Mouse (Mus musculus) limb, embryonic 14.5 days (tissue): ENCODE data around the gene Ankib1. TPM values are rescaled to one million over a fixed set of nuclear protein-coding genes. Genes with fewer than 3 reads are reported as not detected.
"Not testable (repeated sequence)": the region's sequence is repeated elsewhere in the genome, so short reads cannot be mapped to it uniquely, and the experiment has no call there.

Experiments used
- ATAC-seq: fragments of 200-750 bp; cut with Nextera tagmentation; 2 replicates; pipeline ENCODE4 v1.8.0; 2017; ENCODE audit warnings: low read depth, moderate number of reproducible peaks, moderate TSS enrichment; ENCODE audit not compliant: low FRiP score
- DNase-seq: peaks from one replicate; pipeline ENCODE4 v3.0.0-alpha.2; 2015; ENCODE audit warnings: low spot score
- H3K27ac ChIP-seq: fragments of 300-500 bp; sonication (generic); replicated peaks from 2 replicates; pipeline ENCODE4 v1.5.1; 2014; ENCODE audit warnings: low read depth, mild to moderate bottlenecking, low read length, moderate library complexity, mixed read lengths
- H3K27me3 ChIP-seq: fragments of 300-500 bp; sonication (generic); 2 replicates; pipeline ENCODE4 v1.6.1; 2014; ENCODE audit warnings: low read length, mixed read lengths; ENCODE audit not compliant: control insufficient read depth, insufficient read depth
- H3K36me3 ChIP-seq: fragments of 300-500 bp; sonication (generic); 2 replicates; pipeline ENCODE4 v1.6.1; 2014; ENCODE audit warnings: mild to moderate bottlenecking, low read length, moderate library complexity, mixed read lengths; ENCODE audit not compliant: control insufficient read depth, insufficient read depth
- H3K4me1 ChIP-seq: fragments of 300-500 bp; sonication (generic); 2 replicates; pipeline ENCODE4 v1.6.1; 2014; ENCODE audit warnings: antibody characterized with exemption, low read length, mixed read lengths; ENCODE audit not compliant: control insufficient read depth, insufficient read depth
- H3K4me2 ChIP-seq: fragments of 300-500 bp; sonication (generic); replicated peaks from 2 replicates; pipeline ENCODE4 v1.6.1; 2014; ENCODE audit warnings: low read depth, mild to moderate bottlenecking, low read length, moderate library complexity; ENCODE audit not compliant: severe bottlenecking
- H3K4me3 ChIP-seq: fragments of 300-500 bp; sonication (generic); replicated peaks from 2 replicates; pipeline ENCODE4 v1.5.1; 2014; ENCODE audit warnings: low read length
- H3K9ac ChIP-seq: fragments of 300-500 bp; sonication (generic); 2 replicates; pipeline ENCODE4 v1.6.1; 2014; ENCODE audit warnings: mild to moderate bottlenecking, low read depth, low read length, moderate library complexity; ENCODE audit not compliant: severe bottlenecking
- H3K9me3 ChIP-seq: fragments of 300-500 bp; sonication (generic); 2 replicates; pipeline ENCODE4 v1.6.1; 2016; ENCODE audit warnings: low read length; ENCODE audit not compliant: control insufficient read depth
- POLR2A ChIP-seq: fragments of 200-500 bp; IDR thresholded peaks from 2 replicates; pipeline ENCODE4 v1.8.0; 2012; ENCODE audit warnings: inconsistent platforms, mild to moderate bottlenecking, moderate library complexity, borderline replicate concordance; ENCODE audit not compliant: insufficient read depth, insufficient read length; ENCODE audit errors: extremely low read depth
- WGBS: fragments of 180-500 bp; shearing (Covaris S2); extraction: QIAGEN DNeasy Blood & Tissue Kit; methylation state at CpG from one replicate; pipeline ENCODE4 v1.1.7; 2014; 5-methylcytosine and 5-hydroxymethylcytosine counted together
- polyA plus RNA-seq, 2 experiments: library from polyadenylated mRNA; depleted of rRNA in 1 of 2; stranded (reverse) in 1 of 2; unstranded in 1 of 2; fragments of >200 nt; fragmentation: Nextera tagmentation in 1 of 2; extraction: Ambion mirVana in 1 of 2; gene quantifications; 2 replicates each; pipeline versions ENCODE4 v1.2.1 to v1.2.3; 2012 to 2014

Ankib1 gene
- polyA plus RNA-seq, 2 experiments = 11.6 to 14.4 TPM

- Histone ChIP-seq H3K4me2 (no peak overlapping the region), H3K9ac (no peak overlapping the region), H3K4me3 (no peak overlapping the region), H3K36me3 (no peaks in the 10 kb centered on the region), H3K9me3 (no peaks in the 10 kb centered on the region), H3K27ac (peak overlapping the region; percentile 56), H3K4me1 (peaks cover 8% of the 10 kb centered on the region), H3K27me3 (no peaks in the 10 kb centered on the region)
- TF ChIP-seq POLR2A = no peak
- DNase-seq (no peak), ATAC-seq (no peak)
- WGBS = 57% methylated on average over 3 of the region's 3 CpGs
These were observed 30.7 kb downstream of the Ankib1 start for GRCm38 (mm10) chr5:3772017-3772416.

DNA sequence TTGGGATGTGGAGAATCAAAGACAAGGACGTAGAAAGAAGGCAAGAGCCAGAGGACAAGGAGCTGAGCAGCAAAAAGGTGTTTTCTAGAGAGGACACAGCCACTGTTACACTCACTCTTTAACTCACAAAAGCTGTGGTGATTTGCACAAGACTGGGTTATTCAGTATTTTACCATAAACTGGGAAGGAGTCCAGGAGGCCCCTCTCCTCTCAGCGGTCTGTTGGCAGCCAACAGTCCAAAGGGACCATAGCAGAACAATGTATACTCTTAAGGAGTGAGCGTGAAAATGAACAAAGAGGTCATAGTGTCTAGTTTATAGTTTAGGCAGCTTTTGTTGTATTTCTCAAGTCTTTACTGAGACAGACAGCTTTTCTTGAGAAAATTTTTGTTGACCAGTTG is 31.2 kb downstream of the Ankib1 start:
- 68% methylated on average over 3 of the region's 3 CpGs for WGBS

GRCm38 (mm10) chr5:3750536-3750935 is 52.2 kb downstream of the Ankib1 start:
- not testable (repeated sequence) for ATAC-seq, H3K4me3 ChIP-seq, H3K4me2 ChIP-seq, H3K9me3 ChIP-seq, H3K27ac ChIP-seq, H3K36me3 ChIP-seq, H3K4me1 ChIP-seq, H3K27me3 ChIP-seq, H3K9ac ChIP-seq, DNase-seq

More for the DNA sequence above, 31.2 kb downstream of the Ankib1 start:
- Histone ChIP-seq H3K9me3 (no peaks in the 10 kb centered on the region), H3K36me3 (no peaks in the 10 kb centered on the region), H3K27ac (peak overlapping the region; percentile 56), H3K27me3 (no peaks in the 10 kb centered on the region), H3K9ac (no peak overlapping the region), H3K4me1 (peaks cover 8% of the 10 kb centered on the region), H3K4me2 (no peak overlapping the region), H3K4me3 (no peak overlapping the region)
- peak; percentile 64 for DNase-seq
- TF ChIP-seq POLR2A = no peak
- peak; percentile 15; the same call in 1 of the 2 replicates for ATAC-seq

- H3K4me1 ChIP-seq, H3K9me3 ChIP-seq, H3K27me3 ChIP-seq, H3K4me2 ChIP-seq, H3K27ac ChIP-seq, H3K9ac ChIP-seq, DNase-seq, ATAC-seq, H3K36me3 ChIP-seq, H3K4me3 ChIP-seq: not testable (repeated sequence)
- 97% methylated on average over 24 of the region's 24 CpGs for WGBS
These were observed 69.9 kb downstream of the Ankib1 start for GRCm38 (mm10) chr5:3732846-3733245.

- H3K4me1 ChIP-seq = no peaks in the 10 kb centered on the region
- H3K4me3 ChIP-seq = no peak overlapping the region
- WGBS = 48% methylated on average over 5 of the region's 5 CpGs
- ATAC-seq (no peak), DNase-seq (peak; percentile 12)
- H3K4me2 ChIP-seq = no peak overlapping the region
- H3K27me3 ChIP-seq = no peaks in the 10 kb centered on the region
- TF ChIP-seq POLR2A = no peak
- H3K27ac ChIP-seq = no peak overlapping the region
- peaks cover 14% of the 10 kb centered on the region for H3K36me3 ChIP-seq
- no peak overlapping the region for H3K9ac ChIP-seq
- H3K9me3 ChIP-seq = no peaks in the 10 kb centered on the region
These were observed 73.9 kb downstream of the Ankib1 start for GRCm38 (mm10) chr5:3728820-3729219.

GRCm38 (mm10) chr5:3725491-3725890 is 77.2 kb downstream of the Ankib1 start:
- Histone ChIP-seq H3K36me3 (peaks cover 28% of the 10 kb centered on the region), H3K27me3 (no peaks in the 10 kb centered on the region), H3K9ac (no peak overlapping the region), H3K4me3 (no peak overlapping the region), H3K4me2 (no peak overlapping the region), H3K4me1 (no peaks in the 10 kb centered on the region), H3K9me3 (no peaks in the 10 kb centered on the region), H3K27ac (no peak overlapping the region)
- no peak for ATAC-seq
- no peak for DNase-seq
- no peak for TF ChIP-seq POLR2A
- 83% methylated on average over 1 of the region's 1 CpGs for WGBS
